Comparison of ENCODE assay signal across 8 mouse cellular contexts in genomic region chr7:30308076-30309005, GRCm38 (mm10). TPM values are rescaled to one million over a fixed set of nuclear protein-coding genes. Genes with fewer than 3 reads are reported as not detected.
DNase-seq lines count a peak whose midpoint lies in the region; ATAC-seq and TF ChIP-seq lines count a peak whose summit lies in the region.

Gene Alkbh6, plus strand, starts transcription at chr7:30308717.

- ATAC-seq in forebrain, postnatal 0 days, result peak; percentile 100
- peak; percentile 99 for ATAC-seq in lung, embryonic 15.5 days (ENCODE audit: borderline replicate concordance, extremely low read depth, low FRiP score, low TSS enrichment)

- no peak for TF ChIP-seq CTCF in MEL (IDR thresholded peaks at IDR 0.05 in 2 of 3, conservative IDR thresholded peaks at IDR 0.05 in 1 of 3; ENCODE audit: control insufficient read depth in 1 of 3, insufficient read depth in 1 of 3, low read depth in 2 of 3, low read length in 3 of 3, poor library complexity in 1 of 3, severe bottlenecking in 1 of 3)
- peak; percentile 10; the same call in 1 of the 2 replicates for TF ChIP-seq CTCF in cerebellum, adult 2 months (IDR thresholded peaks at IDR 0.05; ENCODE audit: borderline replicate concordance, insufficient read depth, low read depth, low read length)
- TF ChIP-seq CTCF in forebrain, postnatal 0 days (IDR thresholded peaks at IDR 0.05; ENCODE audit: low read depth), result peak; percentile 20; the same call in 1 of the 2 replicates

- H3K27me3 ChIP-seq in MEL (ENCODE audit: control insufficient read depth in 1 of 2, insufficient read depth in 2 of 2, low read length in 2 of 2), result no peaks in the 10 kb centered on the region
- H3K27me3 ChIP-seq in cerebellum, adult 2 months (ENCODE audit: control insufficient read depth, insufficient read depth, low read length), result no peaks in the 10 kb centered on the region
- H3K27me3 ChIP-seq in forebrain, postnatal 0 days (ENCODE audit: insufficient read depth, low read length), result no peaks in the 10 kb centered on the region
- no peaks in the 10 kb centered on the region for H3K27me3 ChIP-seq in lung, embryonic 15.5 days

- peaks cover 0 to 13% of the 10 kb centered on the region in 2 experiments; a peak in 3 of 4 replicates for H3K4me1 ChIP-seq in MEL (ENCODE audit: control insufficient read depth in 1 of 2, insufficient read depth in 2 of 2, low read length in 2 of 2)
- H3K4me1 ChIP-seq in cerebellum, adult 2 months (ENCODE audit: control insufficient read depth, insufficient read depth, low read length), result peaks cover 4% of the 10 kb centered on the region; the same call in 1 of the 2 replicates
- H3K4me1 ChIP-seq in forebrain, postnatal 0 days (ENCODE audit: insufficient read depth), result 0 out of 2 replicates have a peak, but pooled peaks cover 9% of the 10 kb centered on the region
- peaks cover 13% of the 10 kb centered on the region for H3K4me1 ChIP-seq in lung, embryonic 15.5 days

- H3K9me3 ChIP-seq in MEL (replicated peaks; ENCODE audit: insufficient read depth, low read length), result no peaks in the 10 kb centered on the region
- no peaks in the 10 kb centered on the region for H3K9me3 ChIP-seq in forebrain, postnatal 0 days (ENCODE audit: low read length)
- H3K9me3 ChIP-seq in lung, embryonic 15.5 days, result no peaks in the 10 kb centered on the region

- no peaks in the 10 kb centered on the region; the same call in 1 of the 2 replicates for H3K79me2 ChIP-seq in MEL (ENCODE audit: control insufficient read depth, insufficient read depth, low read length, poor library complexity)

- TF ChIP-seq RAD21 in MEL (IDR thresholded peaks at IDR 0.05; ENCODE audit: low read depth, low read length), result no peak

- 3% methylated on average over 27 of the region's 27 CpGs for WGBS in cerebellum, adult 2 months
- WGBS in forebrain, postnatal 0 days, result 4% methylated on average over 27 of the region's 27 CpGs
- 3% methylated on average over 27 of the region's 27 CpGs for WGBS in lung, embryonic 15.5 days

- H3K27ac ChIP-seq in MEL (ENCODE audit: control insufficient read depth, low read depth, low read length), result peak within 1 kb of the TSS; percentile 35; the same call in 1 of the 2 replicates
- H3K27ac ChIP-seq in cerebellum, adult 2 months (ENCODE audit: insufficient read depth, low read length), result peak within 1 kb of the TSS; percentile 49
- peak within 1 kb of the TSS; percentile 74 for H3K27ac ChIP-seq in forebrain, postnatal 0 days (ENCODE audit: low read depth, low read length)
- H3K27ac ChIP-seq in lung, embryonic 15.5 days, result peak within 1 kb of the TSS; percentile 41; the same call in 1 of the 2 replicates

- TF ChIP-seq POLR2A in MEL (IDR thresholded peaks at IDR 0.05; ENCODE audit: control insufficient read depth in 1 of 2, insufficient read depth in 1 of 2, low read depth in 1 of 2, low read length in 2 of 2, poor library complexity in 1 of 2), result peak; percentile 78 to 98
- TF ChIP-seq POLR2A in cerebellum, adult 2 months (IDR thresholded peaks at IDR 0.05; ENCODE audit: borderline replicate concordance, insufficient read depth, low read length), result peak; percentile 96

- H3K36me3 ChIP-seq in MEL (ENCODE audit: control insufficient read depth in 1 of 2, insufficient read depth in 2 of 2, low read length in 2 of 2), result no peaks in the 10 kb centered on the region
- H3K36me3 ChIP-seq in forebrain, postnatal 0 days (ENCODE audit: insufficient read depth), result peaks cover 31% of the 10 kb centered on the region
- peaks cover 5% of the 10 kb centered on the region; the same call in 1 of the 2 replicates for H3K36me3 ChIP-seq in lung, embryonic 15.5 days

- TF ChIP-seq EP300 in MEL (IDR thresholded peaks at IDR 0.05; ENCODE audit: low read depth in 1 of 2, low read length in 2 of 2), result no peak

- H3K4me3 ChIP-seq in MEL (ENCODE audit: control insufficient read depth in 1 of 2, insufficient read depth in 1 of 2, low read depth in 2 of 2, low read length in 2 of 2), result peak within 1 kb of the TSS; percentile 59 to 92
- H3K4me3 ChIP-seq in cerebellum, adult 2 months (replicated peaks; ENCODE audit: insufficient read depth, low read depth, low read length), result peak within 1 kb of the TSS; percentile 80
- H3K4me3 ChIP-seq in forebrain, postnatal 0 days (ENCODE audit: low read depth, low read length), result peak within 1 kb of the TSS; percentile 66
- H3K4me3 ChIP-seq in lung, embryonic 15.5 days, result peak within 1 kb of the TSS; percentile 59

- peak; percentile 98 for DNase-seq in MEL (ENCODE audit: low read depth, low spot score)
- DNase-seq in cerebellum, adult 2 months, result peak; percentile 94 to 98
- DNase-seq in forebrain, postnatal 0 days, result peak; percentile 97
- DNase-seq in heart, postnatal 4 days, result peak; percentile 93
- DNase-seq in layer of hippocampus, adult 8-10 months (ENCODE audit: low spot score in 2 of 2), result peak; percentile 97 to 98
- peak; percentile 94 for DNase-seq in ovary, adult 18-20 months (ENCODE audit: low spot score)
- peak; percentile 95 for DNase-seq in thymus, postnatal 0 days (ENCODE audit: low spot score)

- peak within 1 kb of the TSS; percentile 87 for H3K4me2 ChIP-seq in forebrain, postnatal 0 days (ENCODE audit: low read depth)
- H3K4me2 ChIP-seq in lung, embryonic 15.5 days, result peak within 1 kb of the TSS; percentile 83

- H3K9ac ChIP-seq in MEL (ENCODE audit: control insufficient read depth, low read depth, low read length, poor library complexity, severe bottlenecking), result peak within 1 kb of the TSS; percentile 72
- H3K9ac ChIP-seq in forebrain, postnatal 0 days, result peak within 1 kb of the TSS; percentile 52
- peak within 1 kb of the TSS; percentile 48 for H3K9ac ChIP-seq in lung, embryonic 15.5 days

TF ChIP-seq in MEL, 35 proteins besides CTCF, POLR2A, EP300 and RAD21 (continues in another document):
- TF ChIP-seq CHD1 (IDR thresholded peaks at IDR 0.05; ENCODE audit: low read depth, low read length), result no peak
- no peak for TF ChIP-seq ETS1 (IDR thresholded peaks at IDR 0.05; ENCODE audit: low read depth, low read length)
- TF ChIP-seq MAZ (IDR thresholded peaks at IDR 0.05; ENCODE audit: low read depth, low read length), result peak; percentile 69; the same call in 1 of the 2 replicates
- TF ChIP-seq TBP (IDR thresholded peaks at IDR 0.05; ENCODE audit: low read depth, low read length), result peak; percentile 79; the same call in 1 of the 2 replicates
- TF ChIP-seq UBTF (IDR thresholded peaks at IDR 0.05; ENCODE audit: borderline replicate concordance, insufficient read depth, low read depth, low read length), result no peak
- peak; percentile 94 for TF ChIP-seq NELFE (IDR thresholded peaks at IDR 0.05; ENCODE audit: low read depth, low read length)
- TF ChIP-seq HCFC1 (IDR thresholded peaks at IDR 0.05; ENCODE audit: low read depth, low read length), result peak; percentile 85
- no peak; the same call in 1 of the 2 replicates for TF ChIP-seq KAT2A (conservative IDR thresholded peaks at IDR 0.05; ENCODE audit: low read depth, low read length)
- TF ChIP-seq MXI1 (IDR thresholded peaks at IDR 0.05; ENCODE audit: low read depth, low read length), result peak; percentile 80
- no peak for TF ChIP-seq JUND (IDR thresholded peaks at IDR 0.05; ENCODE audit: low read depth, low read length)
- peak; percentile 54 for TF ChIP-seq MAX (IDR thresholded peaks at IDR 0.05; ENCODE audit: low read length)
- no peak for TF ChIP-seq TAL1 (IDR thresholded peaks at IDR 0.05; ENCODE audit: low read length)
- TF ChIP-seq BHLHE40 (IDR thresholded peaks at IDR 0.05; ENCODE audit: borderline replicate concordance, low read depth, low read length), result no peak
- no peak for TF ChIP-seq ZC3H11A (IDR thresholded peaks at IDR 0.05; ENCODE audit: low read depth, low read length)
- TF ChIP-seq TCF12 (IDR thresholded peaks at IDR 0.05; ENCODE audit: low read depth, low read length), result no peak
- TF ChIP-seq SMC3 (IDR thresholded peaks at IDR 0.05; ENCODE audit: low read depth, low read length), result no peak
- TF ChIP-seq NRF1 (IDR thresholded peaks at IDR 0.05; ENCODE audit: insufficient read depth, low read depth, low read length, poor library complexity, severe bottlenecking), result peak; percentile 69
- no peak for TF ChIP-seq MAFK (IDR thresholded peaks at IDR 0.05; ENCODE audit: borderline replicate concordance, low read depth, low read length)
- TF ChIP-seq USF1 (IDR thresholded peaks at IDR 0.05; ENCODE audit: low read depth, low read length), result no peak
- TF ChIP-seq E2F4 (IDR thresholded peaks at IDR 0.05; ENCODE audit: borderline replicate concordance, low read depth, low read length), result no peak
- no peak for TF ChIP-seq GABPA (IDR thresholded peaks at IDR 0.05; ENCODE audit: low read depth, low read length)
- no peak for TF ChIP-seq MEF2A (IDR thresholded peaks at IDR 0.05; ENCODE audit: extremely low read depth, insufficient replicate concordance, low read depth, low read length, poor library complexity, severe bottlenecking)
- TF ChIP-seq RCOR1 (IDR thresholded peaks at IDR 0.05; ENCODE audit: low read depth, low read length), result peak; percentile 27
- peak; percentile 96 for TF ChIP-seq POLR2AphosphoS2 (IDR thresholded peaks at IDR 0.05; ENCODE audit: low read length)
- 0 out of 2 replicates have a peak, but pooled peaks have one; percentile 55 for TF ChIP-seq ZMIZ1 (IDR thresholded peaks at IDR 0.05; ENCODE audit: low read depth, low read length)
- TF ChIP-seq ZKSCAN1 (IDR thresholded peaks at IDR 0.05; ENCODE audit: low read depth, low read length), result no peak
- no peak for TF ChIP-seq MYC (IDR thresholded peaks at IDR 0.05; ENCODE audit: low read depth, low read length)
- TF ChIP-seq POLR2AphosphoS5 (IDR thresholded peaks at IDR 0.05; ENCODE audit: borderline replicate concordance, low read depth, low read length), result no peak
- peak; percentile 38; the same call in 1 of the 2 replicates for TF ChIP-seq CHD2 (IDR thresholded peaks at IDR 0.05; ENCODE audit: low read length)
- no peak for TF ChIP-seq USF2 (IDR thresholded peaks at IDR 0.05; ENCODE audit: borderline replicate concordance in 1 of 2, insufficient read depth in 1 of 2, low read depth in 1 of 2, low read length in 2 of 2)

RNA-seq across cellular contexts. Expression of gene Alkbh6, which starts in this region (rescaled TPM):
- total RNA-seq in MEL (2012; rRNA removed), result 15.0 and 16.2 TPM in 2 replicates
- polyA plus RNA-seq in MEL (2012; ENCODE audit: insufficient read depth in 1 of 2, insufficient read length in 2 of 2, low read depth in 1 of 2, low replicate concordance in 2 of 2, missing spikeins in 1 of 2), result 10 to 100 TPM in 1 of 2 experiments, not detected in 1; 24.6 TPM
- polyA plus RNA-seq in cerebellum, adult 2 months (2012; rRNA removed), result 197 and 214 TPM in 2 replicates
- total RNA-seq in forebrain, postnatal 0 days (2014; rRNA removed), result 70.5 and 74.1 TPM in 2 replicates
- polyA plus RNA-seq in forebrain, postnatal 0 days (2015; fragmentation: Nextera tagmentation; extraction: Ambion mirVana), result 117 and 127 TPM in 2 replicates
- total RNA-seq in heart, postnatal 4 days (2021), result 10 to 100 TPM; 29.4 to 30.8 TPM
- total RNA-seq in layer of hippocampus, adult 8-10 months (2022), result 10 to 100 TPM; 52.8 to 69.5 (median 65.3) TPM
- polyA plus RNA-seq in lung, embryonic 15.5 days (2015; fragmentation: Nextera tagmentation; extraction: Ambion mirVana), result 76.6 and 78.7 TPM in 2 replicates
- 71.3 and 71.8 TPM in 2 replicates for polyA plus RNA-seq in thymus, postnatal 0 days (2015; fragmentation: Nextera tagmentation; extraction: Ambion mirVana)

Comparison
In these comparisons a context has a peak if more than half of its experiments do, and no peak if none do; other contexts are left out.
1. Peak in every context shown above with its lines: DNase-seq, ATAC-seq, H3K4me3 ChIP-seq and H3K27ac ChIP-seq.
2. CTCF ChIP-seq: peak in cerebellum, adult 2 months (single experiment) and forebrain, postnatal 0 days (single experiment); none in MEL (0 of 3).